Mouse (Mus musculus) lung, postnatal 14 days (tissue): ENCODE measurements at regions not wholly inside any gene's neighbourhood (a gene's known extent, or its start where the extent isn't known, plus 50 kb on each side); places are given as distances from the start of the nearest gene placed in this dataset.

Source experiments
- DNase-seq: peaks from one replicate; pipeline ENCODE4 v3.0.0; 2021

- DNase-seq = no peak
Measured at GRCm38 (mm10) chr9:122629171-122629904, 117.8 kb upstream of the Topaz1 start.

DNA sequence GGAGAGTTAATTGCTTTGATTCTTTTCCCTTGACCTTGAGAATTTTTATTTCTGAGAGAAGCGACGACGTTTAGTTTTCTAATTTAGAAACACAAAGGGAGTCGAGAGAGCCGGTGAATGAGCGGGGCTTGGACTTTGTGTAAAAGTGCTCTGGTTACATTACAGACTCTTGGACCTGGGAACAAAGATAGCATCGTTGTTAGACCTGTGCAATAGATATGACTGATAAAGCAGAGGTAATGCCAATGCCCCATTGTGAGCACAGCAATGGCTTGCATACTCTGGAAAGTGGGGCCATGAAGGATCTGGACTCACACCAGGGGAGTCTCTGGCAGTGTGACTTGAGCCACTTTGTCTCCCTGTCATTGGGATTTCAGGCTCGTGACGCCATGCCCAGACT, 115.4 kb upstream of the Topaz1 start:
- no peak for DNase-seq

- no peak for DNase-seq
Measured at GRCm38 (mm10) chr9:122633484-122633883, 113.7 kb upstream of the Topaz1 start.

GRCm38 (mm10) chr9:122635138-122635964, 111.8 kb upstream of the Topaz1 start:
- no peak for DNase-seq

- DNase-seq = no peak
Measured at GRCm38 (mm10) chr9:122637591-122637990, 109.6 kb upstream of the Topaz1 start.

DNA sequence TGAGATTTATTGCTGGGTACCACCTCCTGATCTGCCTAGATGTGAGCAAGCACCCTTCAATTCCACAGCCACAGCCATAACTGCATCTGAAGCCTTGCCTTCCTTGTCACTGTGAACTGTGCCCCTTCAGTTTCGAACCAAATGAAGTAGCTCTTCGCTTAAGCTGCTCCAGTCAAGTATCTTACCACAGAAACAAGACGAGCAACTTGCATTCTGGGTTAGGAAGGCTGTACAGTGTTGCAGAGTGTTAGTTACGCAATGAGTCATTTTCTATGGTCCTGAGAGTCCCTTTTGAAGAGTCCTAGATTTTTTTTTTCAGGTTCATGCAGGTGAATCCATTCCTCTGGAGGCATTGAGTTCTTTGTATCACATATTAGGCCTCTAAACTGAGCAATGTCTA, 107.9 kb upstream of the Topaz1 start:
- no peak for DNase-seq

- no peak for DNase-seq
Measured at GRCm38 (mm10) chr9:122642913-122643312, 104.2 kb upstream of the Topaz1 start.

DNA sequence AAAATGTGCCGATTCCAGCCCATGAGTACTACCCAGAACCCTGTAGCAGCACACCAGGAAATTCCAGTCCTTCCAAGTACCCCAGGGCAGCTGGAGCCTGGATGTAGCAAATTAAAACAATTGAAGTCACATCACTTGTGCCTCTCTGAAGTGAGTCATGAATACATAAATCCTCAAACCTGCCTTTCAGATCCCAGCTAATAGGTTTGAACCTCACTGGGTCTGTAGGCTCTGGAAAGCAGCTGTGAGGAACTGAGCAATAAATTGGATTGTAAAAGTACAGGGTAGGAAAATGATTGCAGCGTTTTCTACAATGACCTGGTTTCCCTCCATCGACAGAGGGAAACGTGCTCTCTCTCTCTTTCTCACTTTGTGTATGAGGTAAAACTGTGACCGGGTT, 101.6 kb upstream of the Topaz1 start:
- DNase-seq = no peak

DNA sequence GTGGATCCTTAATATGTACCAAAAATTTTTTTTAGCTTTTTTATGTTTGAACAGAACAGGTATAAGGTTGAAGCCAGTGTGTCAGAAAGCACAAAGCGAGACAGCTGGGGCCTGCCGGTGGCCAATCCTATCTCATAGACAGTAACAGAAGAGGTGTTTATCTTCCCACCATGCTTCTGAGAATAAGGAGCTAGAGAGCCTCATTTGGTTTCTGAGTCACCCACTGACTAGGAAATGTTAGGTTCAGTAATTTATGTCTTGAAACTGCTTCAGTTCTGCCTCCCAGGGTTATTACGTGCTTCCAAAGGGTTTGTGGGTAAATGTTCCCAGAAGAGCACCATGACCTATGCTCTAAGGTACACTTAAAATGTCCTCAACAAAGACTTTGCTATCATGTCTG, 96.3 kb upstream of the Topaz1 start:
- no peak for DNase-seq

- peak; percentile 68 for DNase-seq
Measured at GRCm38 (mm10) chr9:122655583-122655982, 91.6 kb upstream of the Topaz1 start.

DNA sequence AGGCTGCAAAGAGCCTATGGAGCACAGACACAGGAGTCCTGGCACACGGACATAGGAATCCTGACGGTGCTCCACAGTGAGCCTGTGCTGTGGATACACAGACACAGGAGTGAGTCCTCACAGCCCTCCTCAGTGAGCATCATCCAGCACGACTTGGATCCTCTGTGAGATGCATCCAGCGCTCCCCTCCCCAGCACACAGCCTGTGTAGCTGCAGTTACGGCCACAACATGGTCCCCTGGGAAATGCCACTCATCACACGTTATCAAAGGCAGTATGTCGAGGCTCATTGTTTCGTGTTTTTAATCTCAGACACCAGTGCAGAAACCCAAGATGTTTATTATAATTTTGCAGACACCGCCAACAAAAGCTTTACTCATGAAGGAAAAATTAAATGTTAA, 87.1 kb upstream of the Topaz1 start:
- DNase-seq = no peak

- no peak for DNase-seq
Measured at GRCm38 (mm10) chr9:122666978-122667645, 80.0 kb upstream of the Topaz1 start.

DNA sequence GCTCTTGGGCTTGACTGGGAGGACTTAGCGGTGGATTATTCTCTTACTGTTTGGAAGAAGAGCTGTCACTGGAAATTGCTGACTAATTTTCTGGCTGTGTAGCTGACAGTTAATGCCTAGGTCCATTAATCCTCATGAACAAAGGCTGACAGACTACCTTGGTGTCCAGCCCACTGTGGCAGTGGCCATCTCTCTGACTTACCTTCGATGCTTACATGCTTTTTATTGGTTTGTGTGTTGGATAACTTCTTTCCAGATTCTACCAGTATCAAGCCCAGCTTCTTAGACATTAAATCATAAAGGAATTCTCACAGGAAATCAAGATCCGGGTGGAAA, 79.5 kb upstream of the Topaz1 start:
- no peak for DNase-seq

DNA sequence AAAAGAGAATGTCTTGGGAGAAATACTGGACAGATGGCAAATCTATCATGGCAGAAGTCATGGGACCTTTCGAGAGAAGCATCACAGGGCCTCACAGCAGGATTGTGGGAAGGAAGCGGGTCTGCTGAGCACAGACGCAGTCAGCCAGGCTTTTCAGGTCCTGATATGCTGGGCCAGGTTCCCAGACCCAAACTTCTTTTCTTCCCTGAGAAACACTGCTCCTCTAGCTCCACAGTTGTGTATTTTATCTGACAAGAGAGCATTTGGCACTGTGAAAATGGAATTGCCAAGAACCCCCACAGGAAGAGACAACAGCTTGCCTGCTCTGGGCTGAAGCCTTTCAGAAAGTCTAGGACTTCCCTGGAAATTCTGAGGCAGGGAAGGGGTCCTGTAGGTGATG, 73.4 kb upstream of the Topaz1 start:
- DNase-seq = no peak

- no peak for DNase-seq
Measured at GRCm38 (mm10) chr9:122678001-122678696, 69.0 kb upstream of the Topaz1 start.

GRCm38 (mm10) chr9:122687170-122687569, 60.0 kb upstream of the Topaz1 start:
- DNase-seq = peak; percentile 28

DNA sequence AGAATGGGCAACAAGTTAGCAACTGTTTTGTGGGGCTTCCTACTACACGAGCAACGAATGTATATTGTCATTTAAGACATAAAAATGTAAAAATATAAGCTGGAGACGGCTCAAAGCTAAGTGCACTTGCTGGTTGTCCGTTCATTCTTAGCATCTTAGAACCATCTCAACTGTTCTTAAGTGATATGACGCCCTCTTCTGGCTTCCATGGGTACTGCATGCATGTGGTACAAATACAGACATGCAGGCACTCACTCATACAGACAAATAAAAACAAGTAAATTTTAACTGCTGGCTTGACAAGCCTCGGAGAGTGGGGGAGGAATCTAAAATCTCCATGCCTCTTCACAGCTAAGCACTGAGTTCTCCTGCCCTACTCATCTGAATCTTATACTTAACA, 55.3 kb upstream of the Topaz1 start:
- DNase-seq = no peak

- no peak for DNase-seq
Measured at GRCm38 (mm10) chr9:122695724-122696123, 51.4 kb upstream of the Topaz1 start.
